Mouse (Mus musculus): ENCODE measurements around the gene Btbd8. TPM values are rescaled to one million over a fixed set of nuclear protein-coding genes. Genes with fewer than 3 reads are reported as not detected.

Btbd8 gene
- 6.6 and 7.0 TPM in 2 replicates for polyA plus RNA-seq (2016; fragmentation: Nextera tagmentation; extraction: Ambion mirVana)

- Histone ChIP-seq H3K27me3 (peaks cover 7% of the 10 kb centered on the region; the same call in 1 of the 2 replicates), H3K9ac (peak within 1 kb of the TSS; percentile 89)
Measured at GRCm38 (mm10) chr5:107437464-107438281, at the start of gene Btbd8. Gene Btbd8, plus strand, starts transcription at chr5:107437997.

GRCm38 (mm10) chr5:107389373-107389772 is 48.4 kb upstream of the Btbd8 start:
- no peak overlapping the region for H3K4me2 ChIP-seq (replicated peaks)
- H3K9me3 ChIP-seq, result no peaks in the 10 kb centered on the region
- H3K27ac ChIP-seq, result no peak overlapping the region
- H3K4me1 ChIP-seq, result no peaks in the 10 kb centered on the region; the same call in 1 of the 2 replicates
- no peaks in the 10 kb centered on the region for H3K27me3 ChIP-seq
- H3K36me3 ChIP-seq, result no peaks in the 10 kb centered on the region
- no peak overlapping the region for H3K4me3 ChIP-seq
- no peak for ATAC-seq (ENCODE audit: insufficient number of reproducible peaks, insufficient read depth, low FRiP score, low TSS enrichment)
- no peak overlapping the region for H3K9ac ChIP-seq
- 80% methylated on average over 2 of the region's 2 CpGs for WGBS

More at GRCm38 (mm10) chr5:107437464-107438281, at the start of gene Btbd8:
- peak; percentile 91 for ATAC-seq (ENCODE audit: insufficient number of reproducible peaks, insufficient read depth, low FRiP score, low TSS enrichment)
- peak within 1 kb of the TSS; percentile 86 for H3K27ac ChIP-seq
- no peaks in the 10 kb centered on the region for H3K36me3 ChIP-seq
- peaks cover 12% of the 10 kb centered on the region; the same call in 1 of the 2 replicates for H3K4me1 ChIP-seq
- peak within 1 kb of the TSS; percentile 77 for H3K4me3 ChIP-seq
- H3K4me2 ChIP-seq (replicated peaks), result peak within 1 kb of the TSS; percentile 62
- no peaks in the 10 kb centered on the region for H3K9me3 ChIP-seq
- under 1% methylated on average over 51 of the region's 51 CpGs for WGBS

- H3K27ac ChIP-seq, result no peak overlapping the region
- no peak overlapping the region for H3K4me3 ChIP-seq
- no peaks in the 10 kb centered on the region; the same call in 1 of the 2 replicates for H3K4me1 ChIP-seq
- H3K9me3 ChIP-seq, result 0 out of 2 replicates have a peak, but pooled peaks cover 4% of the 10 kb centered on the region
- H3K36me3 ChIP-seq, result no peaks in the 10 kb centered on the region
- ATAC-seq (ENCODE audit: insufficient number of reproducible peaks, insufficient read depth, low FRiP score, low TSS enrichment), result no peak
- no peak overlapping the region for H3K4me2 ChIP-seq (replicated peaks)
- 52% methylated on average over 2 of the region's 2 CpGs for WGBS
- H3K9ac ChIP-seq, result no peak overlapping the region
- no peaks in the 10 kb centered on the region for H3K27me3 ChIP-seq
Measured at GRCm38 (mm10) chr5:107394437-107394836, 43.4 kb upstream of the Btbd8 start.

- H3K36me3 ChIP-seq, result no peaks in the 10 kb centered on the region
- 0 out of 2 replicates have a peak, but pooled peaks cover 4% of the 10 kb centered on the region for H3K9me3 ChIP-seq
- WGBS, result 13% methylated on average over 5 of the region's 5 CpGs
- H3K4me1 ChIP-seq, result no peaks in the 10 kb centered on the region
- H3K27me3 ChIP-seq, result peaks cover 33% of the 10 kb centered on the region
- peak within 1 kb of the TSS; percentile 97 for H3K4me2 ChIP-seq (replicated peaks)
- ATAC-seq (ENCODE audit: insufficient number of reproducible peaks, insufficient read depth, low FRiP score, low TSS enrichment), result no peak
- peak within 1 kb of the TSS; percentile 60 for H3K9ac ChIP-seq
- no peak within 1 kb of the TSS for H3K27ac ChIP-seq
- peak within 1 kb of the TSS; percentile 61 for H3K4me3 ChIP-seq
Measured at GRCm38 (mm10) chr5:107402436-107402835, 35.4 kb upstream of the Btbd8 start, which contains the start of gene Ephx4. Gene Ephx4, plus strand, starts transcription at chr5:107402736.

GRCm38 (mm10) chr5:107403011-107403946 is 34.5 kb upstream of the Btbd8 start:
- H3K4me1 ChIP-seq, result no peaks in the 10 kb centered on the region
- H3K27me3 ChIP-seq, result peaks cover 33% of the 10 kb centered on the region
- H3K36me3 ChIP-seq, result no peaks in the 10 kb centered on the region
- WGBS, result under 1% methylated on average over 69 of the region's 80 CpGs
- 0 out of 2 replicates have a peak, but pooled peaks cover 4% of the 10 kb centered on the region for H3K9me3 ChIP-seq
- H3K9ac ChIP-seq, result peak overlapping the region; percentile 60
- peak overlapping the region; percentile 97 for H3K4me2 ChIP-seq (replicated peaks)
- peak overlapping the region; percentile 61 for H3K4me3 ChIP-seq
- ATAC-seq (ENCODE audit: insufficient number of reproducible peaks, insufficient read depth, low FRiP score, low TSS enrichment), result peak; percentile 64; the same call in 1 of the 2 replicates
- H3K27ac ChIP-seq, result no peak overlapping the region

GRCm38 (mm10) chr5:107403947-107404684 is 33.7 kb upstream of the Btbd8 start:
- peak overlapping the region; percentile 60 for H3K9ac ChIP-seq
- no peaks in the 10 kb centered on the region for H3K36me3 ChIP-seq
- 31% methylated on average over 12 of the region's 12 CpGs for WGBS
- H3K27me3 ChIP-seq, result peaks cover 33% of the 10 kb centered on the region
- no peaks in the 10 kb centered on the region for H3K4me1 ChIP-seq
- ATAC-seq (ENCODE audit: insufficient number of reproducible peaks, insufficient read depth, low FRiP score, low TSS enrichment), result no peak
- peak overlapping the region; percentile 97 for H3K4me2 ChIP-seq (replicated peaks)
- no peak overlapping the region for H3K27ac ChIP-seq
- no peaks in the 10 kb centered on the region for H3K9me3 ChIP-seq
- peak overlapping the region; percentile 61 for H3K4me3 ChIP-seq

GRCm38 (mm10) chr5:107405361-107405760 is 32.4 kb upstream of the Btbd8 start:
- WGBS, result 80% methylated on average over 4 of the region's 4 CpGs
- ATAC-seq (ENCODE audit: insufficient number of reproducible peaks, insufficient read depth, low FRiP score, low TSS enrichment), result no peak
- no peak overlapping the region for H3K27ac ChIP-seq
- H3K36me3 ChIP-seq, result no peaks in the 10 kb centered on the region
- H3K4me1 ChIP-seq, result no peaks in the 10 kb centered on the region
- H3K9me3 ChIP-seq, result no peaks in the 10 kb centered on the region
- peaks cover 33% of the 10 kb centered on the region for H3K27me3 ChIP-seq
- H3K4me3 ChIP-seq, result no peak overlapping the region
- H3K4me2 ChIP-seq (replicated peaks), result no peak overlapping the region
- no peak overlapping the region for H3K9ac ChIP-seq

- Histone ChIP-seq H3K9me3 (no peaks in the 10 kb centered on the region), H3K4me2 (replicated peaks) (no peak overlapping the region), H3K36me3 (no peaks in the 10 kb centered on the region), H3K4me1 (peaks cover 3% of the 10 kb centered on the region; the same call in 1 of the 2 replicates), H3K4me3 (no peak overlapping the region), H3K27ac (no peak overlapping the region), H3K27me3 (peaks cover 1% of the 10 kb centered on the region), H3K9ac (no peak overlapping the region)
- 90% methylated on average over 1 of the region's 1 CpGs for WGBS
- ATAC-seq (ENCODE audit: insufficient number of reproducible peaks, insufficient read depth, low FRiP score, low TSS enrichment), result no peak
Measured at GRCm38 (mm10) chr5:107410305-107410704, 27.5 kb upstream of the Btbd8 start.

- 19% methylated on average over 4 of the region's 4 CpGs for WGBS
- no peaks in the 10 kb centered on the region for H3K9me3 ChIP-seq
- no peaks in the 10 kb centered on the region for H3K36me3 ChIP-seq
- no peak for ATAC-seq (ENCODE audit: insufficient number of reproducible peaks, insufficient read depth, low FRiP score, low TSS enrichment)
- H3K27me3 ChIP-seq, result no peaks in the 10 kb centered on the region
- H3K4me3 ChIP-seq, result no peak overlapping the region
- no peak overlapping the region for H3K9ac ChIP-seq
- no peak overlapping the region for H3K4me2 ChIP-seq (replicated peaks)
- peaks cover 3% of the 10 kb centered on the region; the same call in 1 of the 2 replicates for H3K4me1 ChIP-seq
- H3K27ac ChIP-seq, result no peak overlapping the region
Measured at GRCm38 (mm10) chr5:107411326-107411725, 26.5 kb upstream of the Btbd8 start.

GRCm38 (mm10) chr5:107412285-107412684 is 25.5 kb upstream of the Btbd8 start:
- H3K9ac ChIP-seq, result no peak overlapping the region
- peaks cover 3% of the 10 kb centered on the region; the same call in 1 of the 2 replicates for H3K4me1 ChIP-seq
- H3K4me3 ChIP-seq, result no peak overlapping the region
- no peak overlapping the region for H3K4me2 ChIP-seq (replicated peaks)
- H3K9me3 ChIP-seq, result no peaks in the 10 kb centered on the region
- H3K27ac ChIP-seq, result no peak overlapping the region
- H3K27me3 ChIP-seq, result no peaks in the 10 kb centered on the region
- H3K36me3 ChIP-seq, result no peaks in the 10 kb centered on the region
- ATAC-seq (ENCODE audit: insufficient number of reproducible peaks, insufficient read depth, low FRiP score, low TSS enrichment), result no peak
- WGBS, result 74% methylated on average over 2 of the region's 2 CpGs

GRCm38 (mm10) chr5:107415098-107415497 is 22.7 kb upstream of the Btbd8 start:
- no peak overlapping the region for H3K9ac ChIP-seq
- no peak overlapping the region for H3K4me3 ChIP-seq
- no peak overlapping the region for H3K4me2 ChIP-seq (replicated peaks)
- no peak for ATAC-seq (ENCODE audit: insufficient number of reproducible peaks, insufficient read depth, low FRiP score, low TSS enrichment)
- no peaks in the 10 kb centered on the region for H3K36me3 ChIP-seq
- 70% methylated on average over 2 of the region's 2 CpGs for WGBS
- H3K27me3 ChIP-seq, result no peaks in the 10 kb centered on the region
- peaks cover 3% of the 10 kb centered on the region; the same call in 1 of the 2 replicates for H3K4me1 ChIP-seq
- H3K9me3 ChIP-seq, result no peaks in the 10 kb centered on the region
- H3K27ac ChIP-seq, result no peak overlapping the region
